Mouse (Mus musculus): ENCODE measurements around the gene Cops6.

Gene Cops6

GRCm38 (mm10) chr5:138160842-138161665 is at the start of gene Cops6:
Gene Cops6, plus strand, starts transcription at chr5:138161071.
- DNase-seq (ENCODE audit: low read depth, low spot score): peak; percentile 95

DNA sequence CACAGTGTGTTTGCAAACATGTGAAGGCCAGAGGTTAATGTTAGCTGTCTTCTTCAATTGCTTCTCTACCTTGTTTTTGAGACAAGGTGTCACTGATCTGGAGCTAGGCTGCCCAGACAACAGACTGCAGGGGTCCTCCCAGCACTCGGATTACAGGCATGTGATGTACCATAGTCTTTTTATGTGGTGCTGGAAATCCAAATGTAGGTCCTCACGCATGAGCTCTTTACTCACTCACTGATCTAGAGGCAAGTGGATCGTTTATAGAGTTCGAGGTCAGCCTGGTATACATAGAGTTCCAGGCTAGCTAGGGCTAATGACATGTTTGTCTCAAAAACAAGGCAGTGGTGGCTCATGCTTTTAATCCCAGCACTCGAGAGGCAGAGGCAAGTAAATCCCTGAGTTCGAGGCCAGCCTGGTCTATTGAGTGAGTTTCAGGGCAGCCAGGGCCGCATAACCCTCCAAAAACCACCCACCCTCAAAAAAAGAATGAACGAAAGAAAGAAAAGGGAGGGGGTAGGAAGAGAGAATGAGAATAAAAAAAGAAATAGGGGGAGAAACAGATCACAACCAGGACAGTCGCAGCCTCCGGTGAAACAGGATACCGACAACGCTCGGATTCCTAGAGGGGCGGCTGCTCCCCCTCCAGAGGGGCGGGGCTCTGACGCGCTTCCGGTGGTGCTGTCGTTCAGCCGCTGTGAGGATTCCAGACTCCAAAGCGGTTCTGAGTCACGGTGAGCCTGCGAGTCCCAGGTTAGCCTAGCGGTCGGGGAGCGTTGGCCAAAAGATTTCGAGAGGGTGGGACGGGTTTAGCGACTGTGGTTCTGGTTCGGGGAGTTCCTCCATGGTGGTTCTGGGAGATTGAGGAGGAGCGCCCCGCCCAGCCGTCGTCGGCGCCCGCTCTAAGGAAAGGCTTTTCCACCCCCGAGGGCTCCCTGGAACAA is 44.3 kb upstream of the Cops6 start, which contains the start of gene Zscan21:
Gene Zscan21, plus strand, starts transcription at position 649 of the 944 bp plus-strand sequence.
- DNase-seq (ENCODE audit: low read depth, low spot score): peak; percentile 93

- DNase-seq (ENCODE audit: low read depth, low spot score): peak; percentile 20
Observed at GRCm38 (mm10) chr5:138117199-138118015, 43.5 kb upstream of the Cops6 start.

GRCm38 (mm10) chr5:138118041-138118440 is 42.8 kb upstream of the Cops6 start:
- no peak for DNase-seq (ENCODE audit: low read depth, low spot score)

DNA sequence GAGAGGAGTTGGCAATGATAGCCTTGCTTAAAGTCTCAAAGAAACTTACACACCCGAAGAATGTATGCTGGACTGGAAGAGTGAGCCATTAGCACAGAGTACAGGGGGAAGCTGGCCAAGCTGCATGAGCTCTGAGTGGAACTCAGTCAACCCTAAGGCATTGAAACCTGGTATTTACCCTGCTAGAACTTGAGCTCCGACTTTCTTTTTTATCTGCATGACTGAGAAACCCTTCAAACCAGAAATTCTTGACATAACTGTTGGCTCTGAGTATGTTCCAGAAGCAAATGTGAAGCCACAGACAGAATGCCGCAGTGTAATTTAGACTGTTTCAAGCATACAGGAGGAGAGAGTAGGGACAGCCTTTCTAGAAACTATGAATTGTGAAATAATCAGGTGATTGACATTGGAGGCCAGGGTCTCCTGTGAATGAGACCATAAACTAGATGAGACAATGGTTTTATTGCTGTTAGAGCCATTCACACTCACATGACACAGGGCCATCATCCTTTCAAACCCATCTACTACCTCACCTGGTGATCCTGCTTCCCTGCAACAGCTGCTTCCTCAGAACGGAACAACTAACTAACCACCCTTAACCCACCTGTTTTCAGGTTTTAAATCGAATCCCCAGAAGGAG is 28.3 kb upstream of the Cops6 start:
- no peak for DNase-seq (ENCODE audit: low read depth, low spot score)

GRCm38 (mm10) chr5:138137257-138137656 is 23.6 kb upstream of the Cops6 start:
- no peak for DNase-seq (ENCODE audit: low read depth, low spot score)

DNA sequence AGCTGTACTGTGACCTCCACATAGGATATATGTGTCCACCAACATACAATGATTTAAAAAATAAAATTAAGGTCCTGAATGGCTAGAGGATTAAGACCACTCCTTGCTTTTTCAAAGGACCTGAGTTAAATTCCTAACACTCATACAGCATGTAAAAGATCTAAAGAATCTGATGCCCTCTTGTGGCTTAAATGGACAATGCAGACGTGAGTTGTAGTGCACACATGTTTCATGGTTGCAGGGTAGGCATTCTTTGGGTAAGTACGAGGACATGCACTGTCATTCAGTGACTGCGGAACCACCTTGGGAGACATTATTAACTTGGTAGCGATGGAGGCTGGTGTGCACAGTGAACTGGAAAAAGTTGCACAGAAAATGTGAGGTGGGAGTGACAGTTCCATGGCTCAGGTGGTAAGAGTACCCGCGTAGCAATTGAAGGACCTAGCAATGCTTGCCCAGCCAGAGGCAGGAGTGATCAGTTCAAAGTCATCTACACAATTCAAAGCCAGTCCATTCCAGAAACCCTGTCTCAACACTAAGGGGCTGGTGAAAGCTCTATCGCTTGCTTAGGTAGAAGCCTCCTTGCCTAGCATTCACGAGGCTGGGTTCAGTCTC is 22.8 kb upstream of the Cops6 start:
- DNase-seq (ENCODE audit: low read depth, low spot score): peak; percentile 55

- DNase-seq (ENCODE audit: low read depth, low spot score): no peak
Observed at GRCm38 (mm10) chr5:138138585-138138984, 22.3 kb upstream of the Cops6 start.

- no peak for DNase-seq (ENCODE audit: low read depth, low spot score)
Observed at GRCm38 (mm10) chr5:138154390-138154789, 6.5 kb upstream of the Cops6 start.

DNA sequence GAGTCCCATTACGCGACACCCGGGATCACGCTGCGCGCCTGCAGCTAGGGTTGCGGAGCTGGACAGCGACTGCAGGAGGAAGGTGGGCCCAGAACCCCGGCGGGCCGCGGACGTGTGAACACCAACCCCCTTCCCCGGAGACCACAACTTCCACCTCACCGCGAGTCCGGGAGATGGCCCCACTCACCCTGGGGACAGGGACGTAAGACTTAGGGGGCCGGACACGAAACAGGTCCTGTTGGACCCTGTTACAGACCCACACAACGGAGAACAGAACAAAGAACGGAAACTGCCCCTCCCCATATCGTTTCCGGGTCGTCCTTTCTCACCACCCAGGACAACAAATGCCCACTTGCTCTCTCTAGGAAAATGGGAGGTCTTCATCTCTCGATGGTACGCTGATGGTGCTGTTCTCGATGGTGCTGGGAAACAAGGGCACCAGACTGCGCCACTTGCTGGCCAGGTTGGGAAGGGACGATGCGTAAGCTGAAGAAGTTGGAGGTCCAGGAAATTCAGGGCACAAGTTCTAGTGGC is 5.4 kb upstream of the Cops6 start, which contains the start of gene Zfp113:
Gene Zfp113, minus strand, starts transcription at position 302 of the 534 bp plus-strand sequence.
- DNase-seq (ENCODE audit: low read depth, low spot score): peak; percentile 91

GRCm38 (mm10) chr5:138160224-138160762 is 578 bp upstream of the Cops6 start:
- DNase-seq (ENCODE audit: low read depth, low spot score): no peak

- no peak for DNase-seq (ENCODE audit: low read depth, low spot score)
Observed at GRCm38 (mm10) chr5:138163046-138163445, 2.2 kb downstream of the Cops6 start.

- no peak for DNase-seq (ENCODE audit: low read depth, low spot score)
Observed at GRCm38 (mm10) chr5:138163610-138164009, 2.7 kb downstream of the Cops6 start.

DNA sequence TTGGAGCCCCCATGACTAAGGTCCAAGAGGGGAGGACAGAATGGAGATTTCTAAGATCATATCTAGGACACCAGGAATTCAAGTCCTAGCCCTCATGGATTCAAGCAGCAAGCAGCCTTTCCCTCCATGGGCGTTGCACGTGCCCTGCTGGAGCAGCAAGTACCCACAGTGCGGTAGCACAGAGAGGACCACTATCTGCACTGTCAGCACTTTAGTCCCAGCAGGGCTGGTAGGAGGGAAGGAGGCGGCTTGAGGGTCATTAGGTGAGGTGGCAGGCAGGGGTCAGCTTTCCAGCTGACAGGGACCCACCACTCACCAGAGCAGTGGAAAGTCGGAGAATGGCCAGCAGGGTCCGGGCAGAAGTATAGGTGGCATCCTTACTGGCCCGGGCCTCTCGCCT is 4.7 kb downstream of the Cops6 start:
- no peak for DNase-seq (ENCODE audit: low read depth, low spot score)

- peak; percentile 93 for DNase-seq (ENCODE audit: low read depth, low spot score)
Observed at GRCm38 (mm10) chr5:138170936-138171561, 10.2 kb downstream of the Cops6 start.

GRCm38 (mm10) chr5:138171695-138172491 is 11.0 kb downstream of the Cops6 start, which contains the start of the genes Ap4m1 and Mcm7:
Gene Ap4m1, plus strand, starts transcription at chr5:138172002.
Gene Mcm7, minus strand, starts transcription at chr5:138172422.
- DNase-seq (ENCODE audit: low read depth, low spot score): peak; percentile 97

- DNase-seq (ENCODE audit: low read depth, low spot score): no peak
Observed at GRCm38 (mm10) chr5:138173217-138173616, 12.3 kb downstream of the Cops6 start.

DNA sequence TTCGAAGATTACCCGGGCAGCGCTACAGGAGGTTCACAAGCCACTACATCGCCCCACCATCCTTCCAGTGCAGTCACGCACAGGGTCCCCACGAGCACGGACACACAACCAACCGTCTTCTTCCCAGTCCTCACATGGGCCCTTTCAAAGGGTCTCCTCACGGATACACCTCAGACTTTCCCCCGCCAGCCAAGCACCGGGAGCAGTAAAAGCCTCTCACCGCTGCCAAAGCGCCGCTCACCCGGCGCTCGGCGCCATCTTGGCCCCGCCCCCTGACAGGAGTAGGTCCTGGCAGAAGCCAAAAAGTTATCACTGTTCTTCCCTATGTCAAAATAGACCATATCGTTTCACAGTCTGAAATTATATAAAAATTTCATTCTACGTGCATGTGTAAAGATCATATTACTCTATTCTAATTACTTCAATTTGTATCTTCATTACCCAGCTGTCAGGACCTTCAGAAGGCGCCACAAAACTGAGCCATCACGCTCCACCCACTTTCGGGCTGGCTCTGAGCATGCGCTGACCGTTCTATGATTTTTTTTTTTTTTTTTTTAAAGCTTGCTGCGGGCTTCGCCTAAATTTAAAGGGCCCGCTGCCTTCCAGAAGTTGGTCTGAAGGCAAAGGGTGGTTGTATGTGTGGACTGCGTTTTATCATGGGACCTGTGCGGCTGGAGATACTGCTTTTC is 26.2 kb downstream of the Cops6 start, which contains the start of the genes Taf6 and Cnpy4:
Gene Taf6, minus strand, starts transcription at position 502 of the 689 bp plus-strand sequence.
Gene Cnpy4, plus strand, starts transcription at position 536 of the 689 bp plus-strand sequence.
- peak; percentile 94 for DNase-seq (ENCODE audit: low read depth, low spot score)

Data from CD4-positive helper T cell, adult 2 months (primary cell).